Mouse (Mus musculus) embryonic fibroblast, embryonic 13.5 days (primary cell): ENCODE results near the gene Wnt3. TPM values are rescaled to one million over a fixed set of nuclear protein-coding genes. Genes with fewer than 3 reads are reported as not detected.

Experiments used
- H3K27ac ChIP-seq: 2 replicates; pipeline ENCODE4 v1.5.1; 2012; ENCODE audit warnings: low read length, control low read depth, inconsistent platforms; ENCODE audit not compliant: insufficient read depth
- H3K4me1 ChIP-seq: 2 replicates; pipeline ENCODE4 v1.6.1; 2011; ENCODE audit warnings: low read length; ENCODE audit not compliant: control insufficient read depth, insufficient read depth
- H3K4me3 ChIP-seq: 2 replicates; pipeline ENCODE4 v1.5.1; 2011; ENCODE audit warnings: mild to moderate bottlenecking, control low read depth, low read length; ENCODE audit not compliant: insufficient read depth
- CTCF ChIP-seq: IDR thresholded peaks from 2 replicates; pipeline ENCODE4 v1.5.1; 2011; ENCODE audit warnings: mild to moderate bottlenecking, control low read depth, low read length, moderate library complexity, borderline replicate concordance; ENCODE audit not compliant: insufficient read depth
- POLR2A ChIP-seq: IDR thresholded peaks from 2 replicates; pipeline ENCODE4 v1.6.1; 2011; ENCODE audit warnings: low read depth, mild to moderate bottlenecking, control low read depth, low read length, moderate library complexity
- polyA plus RNA-seq: library from polyadenylated mRNA; stranded (reverse); fragments of >200 nt; gene quantifications from 2 replicates; pipeline ENCODE4 v1.2.4, GENCODE M21; 2011; ENCODE audit warnings: low read depth; ENCODE audit not compliant: missing spikeins, insufficient read length

The Wnt3 gene
- polyA plus RNA-seq = not detected in 2 replicates

- H3K4me3 ChIP-seq = 0 out of 2 replicates have a peak within 1 kb of the TSS, but pooled peaks have one; percentile 5
Measured at GRCm38 (mm10) chr11:103773387-103774227, at the start of gene Wnt3. Gene Wnt3 (plus strand): TSS chr11:103774150.

DNA sequence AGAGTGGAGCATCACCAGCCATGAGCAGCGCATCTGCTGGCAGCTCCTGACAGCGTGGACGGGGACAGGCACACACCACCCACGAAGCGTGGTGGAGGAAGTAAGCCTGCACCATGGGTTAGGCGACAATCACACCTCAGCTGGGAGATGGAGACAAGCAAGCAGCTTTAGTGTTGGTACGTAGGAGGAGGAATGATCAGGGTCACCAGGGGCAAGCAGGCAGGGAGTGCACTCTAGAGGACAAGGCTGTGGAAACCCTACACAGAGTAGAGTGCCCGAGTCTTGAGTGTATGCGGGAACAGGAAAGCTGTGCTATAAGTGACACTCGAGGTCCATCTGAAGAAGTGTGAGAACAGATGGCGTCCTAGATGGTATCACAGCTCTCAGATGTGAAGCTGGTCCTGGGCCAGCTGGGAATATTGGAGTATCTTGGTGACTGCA lies 49.6 kb upstream of the Wnt3 start:
- TF ChIP-seq CTCF (no peak), POLR2A (no peak)
- H3K4me1 ChIP-seq = no peaks in the 10 kb centered on the region
- no peak overlapping the region for H3K4me3 ChIP-seq
- H3K27ac ChIP-seq = no peak overlapping the region

More at GRCm38 (mm10) chr11:103773387-103774227, at the start of gene Wnt3:
- H3K27ac ChIP-seq = no peak within 1 kb of the TSS
- H3K4me1 ChIP-seq = no peaks in the 10 kb centered on the region
- TF ChIP-seq CTCF (no peak), POLR2A (no peak)

GRCm38 (mm10) chr11:103729282-103729985 lies 44.5 kb upstream of the Wnt3 start:
- Histone ChIP-seq H3K4me1 (no peaks in the 10 kb centered on the region), H3K4me3 (no peak overlapping the region), H3K27ac (no peak overlapping the region)
- no peak for TF ChIP-seq CTCF
- TF ChIP-seq POLR2A = no peak

DNA sequence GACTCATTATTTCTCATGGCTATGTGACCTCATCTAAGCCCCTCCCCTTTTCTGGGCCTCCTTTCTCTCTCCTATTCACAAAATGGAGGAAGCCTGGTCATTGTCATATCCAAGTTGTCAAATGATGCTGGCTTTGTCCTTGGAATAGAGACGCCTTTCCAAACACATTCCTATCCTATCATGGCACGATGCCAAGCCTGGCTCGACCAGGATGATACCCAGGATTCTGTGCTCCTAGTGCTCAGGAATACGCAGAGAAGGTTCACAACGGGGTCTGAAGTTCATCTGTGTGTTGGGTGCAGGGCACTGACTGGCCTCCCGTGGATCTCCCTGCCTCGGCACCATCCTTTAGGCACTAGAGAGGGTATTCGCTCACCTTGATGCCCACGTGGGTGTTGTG lies 42.4 kb upstream of the Wnt3 start:
- TF ChIP-seq CTCF = no peak
- TF ChIP-seq POLR2A = no peak
- H3K4me3 ChIP-seq = no peak overlapping the region
- H3K4me1 ChIP-seq = no peaks in the 10 kb centered on the region
- no peak overlapping the region for H3K27ac ChIP-seq

- H3K4me1 ChIP-seq = no peaks in the 10 kb centered on the region
- H3K4me3 ChIP-seq = no peak overlapping the region
- no peak overlapping the region for H3K27ac ChIP-seq
- TF ChIP-seq CTCF (no peak), POLR2A (no peak)
Measured at GRCm38 (mm10) chr11:103732306-103732705, 41.6 kb upstream of the Wnt3 start.

DNA sequence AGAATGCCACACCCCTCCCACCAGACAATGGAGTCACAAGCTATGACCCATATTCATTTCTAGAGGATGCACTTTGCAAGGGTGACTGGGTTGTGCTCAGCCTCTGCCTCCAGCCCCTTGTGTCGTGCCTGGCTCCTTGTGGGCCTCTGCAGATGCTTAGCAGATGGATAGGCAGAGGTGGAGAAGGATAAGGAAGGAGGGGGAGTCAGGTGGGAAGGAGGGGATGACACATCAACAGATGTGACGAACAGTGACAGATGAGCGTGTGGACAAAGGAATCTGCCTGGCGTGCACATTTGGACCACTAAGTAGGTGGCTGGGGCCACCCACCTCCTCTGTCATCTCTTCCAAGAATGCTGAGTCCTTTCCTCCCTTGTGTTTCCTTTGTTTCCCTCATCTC lies 40.9 kb upstream of the Wnt3 start:
- TF ChIP-seq POLR2A (no peak), CTCF (no peak)
- no peak overlapping the region for H3K4me3 ChIP-seq
- H3K27ac ChIP-seq = no peak overlapping the region
- H3K4me1 ChIP-seq = no peaks in the 10 kb centered on the region

- Histone ChIP-seq H3K4me1 (no peaks in the 10 kb centered on the region), H3K4me3 (no peak overlapping the region), H3K27ac (no peak overlapping the region)
- TF ChIP-seq POLR2A = no peak
- no peak for TF ChIP-seq CTCF
Measured at GRCm38 (mm10) chr11:103733961-103734360, 40.0 kb upstream of the Wnt3 start.

GRCm38 (mm10) chr11:103734411-103735045 lies 39.4 kb upstream of the Wnt3 start:
- Histone ChIP-seq H3K4me3 (no peak overlapping the region), H3K4me1 (no peaks in the 10 kb centered on the region), H3K27ac (no peak overlapping the region)
- no peak for TF ChIP-seq POLR2A
- TF ChIP-seq CTCF = no peak

- H3K4me3 ChIP-seq = no peak overlapping the region
- TF ChIP-seq POLR2A (no peak), CTCF (no peak)
- no peak overlapping the region for H3K27ac ChIP-seq
- no peaks in the 10 kb centered on the region for H3K4me1 ChIP-seq
Measured at GRCm38 (mm10) chr11:103735046-103735781, 38.7 kb upstream of the Wnt3 start.
